Mouse (Mus musculus): ENCODE measurements around the gene Izumo4. TPM values are rescaled to one million over a fixed set of nuclear protein-coding genes. Genes with fewer than 3 reads are reported as not detected.
A peak's percentile ranks its signal among the peaks of the same experiment; 100 is the strongest.

The Izumo4 gene
- polyA plus RNA-seq (2012; rRNA removed): 64.5 and 66.1 TPM in 2 replicates
- 14.4 and 15.9 TPM in 2 replicates for polyA plus RNA-seq (2014; fragmentation: Nextera tagmentation; extraction: Ambion mirVana)

DNA sequence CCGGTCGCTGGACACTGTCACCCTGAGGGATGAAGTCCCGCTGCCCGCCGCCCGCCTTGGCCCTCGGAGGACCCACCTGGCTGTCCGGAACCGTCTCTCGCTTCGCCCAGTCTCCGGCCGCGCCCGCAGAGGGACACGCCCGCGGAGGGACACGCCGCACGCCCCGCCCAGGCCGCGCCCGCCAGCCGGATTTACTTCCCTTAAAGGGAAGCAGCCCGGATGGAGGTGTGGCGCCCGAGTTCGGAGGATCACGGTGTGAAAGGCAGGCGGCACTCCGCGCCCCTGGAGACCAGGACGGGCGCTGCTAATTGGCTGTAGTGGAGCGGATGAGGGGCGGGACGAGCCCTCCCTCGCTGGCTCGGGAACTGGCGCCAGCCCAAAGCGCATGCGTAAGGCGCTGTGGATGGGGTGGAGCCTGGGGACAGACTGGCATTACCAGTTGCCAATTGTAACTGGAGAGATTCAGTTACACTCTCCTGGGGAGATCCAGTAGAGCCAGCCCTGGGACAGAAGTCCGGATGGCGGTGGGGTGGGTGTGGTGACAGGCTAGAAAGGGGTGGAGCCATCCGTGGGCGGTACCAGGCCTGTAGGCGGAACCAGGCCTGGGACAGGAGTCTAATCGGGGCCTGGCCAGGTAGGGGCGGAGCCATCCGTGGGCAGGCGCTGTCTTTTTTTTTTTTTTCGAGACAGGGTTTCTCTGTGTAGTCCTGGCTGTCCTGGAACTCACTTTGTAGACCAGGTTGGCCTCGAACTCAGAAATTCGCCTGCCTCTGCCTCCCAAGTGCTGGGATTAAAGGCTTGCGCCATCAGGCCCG is at the start of gene Izumo4, which contains the start of gene Mob3a:
TSS of gene Izumo4 (plus strand) at position 464 of the 815 bp plus-strand sequence.
TSS of gene Mob3a (minus strand) at position 257 of the 815 bp plus-strand sequence.
- TF ChIP-seq POLR2A (IDR thresholded peaks at IDR 0.05; ENCODE audit: borderline replicate concordance, extremely low read depth, insufficient read depth, insufficient read length): no peak
- peaks cover 23% of the 10 kb centered on the region for H3K36me3 ChIP-seq (ENCODE audit: control insufficient read depth, insufficient read depth, low read length)
- peak within 1 kb of the TSS; percentile 64 for H3K4me3 ChIP-seq (replicated peaks; ENCODE audit: low read length)
- H3K27me3 ChIP-seq (ENCODE audit: control insufficient read depth, insufficient read depth, low read length): no peaks in the 10 kb centered on the region
- H3K27ac ChIP-seq (replicated peaks; ENCODE audit: low read depth, low read length): peak within 1 kb of the TSS; percentile 71
- peak within 1 kb of the TSS; percentile 77 for H3K4me2 ChIP-seq (replicated peaks; ENCODE audit: low read depth, low read length, severe bottlenecking)
- ATAC-seq (ENCODE audit: low FRiP score, low read depth): peak; percentile 92
- H3K9me3 ChIP-seq (ENCODE audit: control insufficient read depth, low read length): no peaks in the 10 kb centered on the region
- peak within 1 kb of the TSS; percentile 56 for H3K9ac ChIP-seq (ENCODE audit: low read depth, low read length, severe bottlenecking)
- under 1% methylated on average over 54 of the region's 59 CpGs for WGBS
- DNase-seq (ENCODE audit: low spot score): peak; percentile 99
- peaks cover 21% of the 10 kb centered on the region for H3K4me1 ChIP-seq (ENCODE audit: control insufficient read depth, insufficient read depth, low read length)

- H3K27ac ChIP-seq (replicated peaks; ENCODE audit: low read depth, low read length): no peak overlapping the region
- WGBS: 94% methylated on average over 6 of the region's 6 CpGs
- H3K36me3 ChIP-seq (ENCODE audit: control insufficient read depth, insufficient read depth, low read length): peaks cover 20% of the 10 kb centered on the region
- no peak overlapping the region for H3K4me2 ChIP-seq (replicated peaks; ENCODE audit: low read depth, low read length, severe bottlenecking)
- H3K4me1 ChIP-seq (ENCODE audit: control insufficient read depth, insufficient read depth, low read length): peaks cover 22% of the 10 kb centered on the region
- no peak overlapping the region for H3K9ac ChIP-seq (ENCODE audit: low read depth, low read length, severe bottlenecking)
- H3K4me3 ChIP-seq (replicated peaks; ENCODE audit: low read length): no peak overlapping the region
- no peaks in the 10 kb centered on the region for H3K9me3 ChIP-seq (ENCODE audit: control insufficient read depth, low read length)
- ATAC-seq (ENCODE audit: low FRiP score, low read depth) (no peak), DNase-seq (ENCODE audit: low spot score) (no peak)
- H3K27me3 ChIP-seq (ENCODE audit: control insufficient read depth, insufficient read depth, low read length): no peaks in the 10 kb centered on the region
- no peak for TF ChIP-seq POLR2A (IDR thresholded peaks at IDR 0.05; ENCODE audit: borderline replicate concordance, extremely low read depth, insufficient read depth, insufficient read length)
Observed at GRCm38 (mm10) chr10:80653156-80653720, 48.7 kb upstream of the Izumo4 start.

DNA sequence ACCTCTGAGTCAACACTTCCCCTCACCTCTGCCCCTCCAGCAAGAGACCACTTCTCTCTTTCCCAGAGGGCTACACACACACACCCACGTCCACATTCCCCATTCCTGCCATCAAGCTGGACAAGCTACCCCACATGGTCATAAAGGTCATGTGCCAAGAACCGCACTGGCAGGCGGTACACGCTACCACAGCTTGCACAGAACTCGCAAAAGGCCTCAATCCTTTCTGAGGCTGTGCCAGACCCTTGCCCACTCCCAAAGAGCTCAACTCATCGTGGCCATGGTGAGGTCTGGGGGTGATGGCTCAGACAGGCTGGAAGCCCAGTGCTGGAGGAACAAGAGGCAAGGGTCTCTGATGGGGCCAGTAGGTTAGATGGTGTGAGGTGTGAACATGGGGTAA is 47.1 kb upstream of the Izumo4 start:
- no peak for TF ChIP-seq POLR2A (IDR thresholded peaks at IDR 0.05; ENCODE audit: borderline replicate concordance, extremely low read depth, insufficient read depth, insufficient read length)
- Histone ChIP-seq H3K9ac (ENCODE audit: low read depth, low read length, severe bottlenecking) (no peak overlapping the region; the same call in 1 of the 2 replicates), H3K4me3 (replicated peaks; ENCODE audit: low read length) (peak overlapping the region; percentile 93), H3K4me1 (ENCODE audit: control insufficient read depth, insufficient read depth, low read length) (peaks cover 22% of the 10 kb centered on the region), H3K27ac (replicated peaks; ENCODE audit: low read depth, low read length) (no peak overlapping the region), H3K9me3 (ENCODE audit: control insufficient read depth, low read length) (no peaks in the 10 kb centered on the region), H3K4me2 (replicated peaks; ENCODE audit: low read depth, low read length, severe bottlenecking) (peak overlapping the region; percentile 88), H3K27me3 (ENCODE audit: control insufficient read depth, insufficient read depth, low read length) (no peaks in the 10 kb centered on the region), H3K36me3 (ENCODE audit: control insufficient read depth, insufficient read depth, low read length) (peaks cover 20% of the 10 kb centered on the region; the same call in 1 of the 2 replicates)
- DNase-seq (ENCODE audit: low spot score) (no peak), ATAC-seq (ENCODE audit: low FRiP score, low read depth) (no peak)
- 80% methylated on average over 6 of the region's 6 CpGs for WGBS

DNA sequence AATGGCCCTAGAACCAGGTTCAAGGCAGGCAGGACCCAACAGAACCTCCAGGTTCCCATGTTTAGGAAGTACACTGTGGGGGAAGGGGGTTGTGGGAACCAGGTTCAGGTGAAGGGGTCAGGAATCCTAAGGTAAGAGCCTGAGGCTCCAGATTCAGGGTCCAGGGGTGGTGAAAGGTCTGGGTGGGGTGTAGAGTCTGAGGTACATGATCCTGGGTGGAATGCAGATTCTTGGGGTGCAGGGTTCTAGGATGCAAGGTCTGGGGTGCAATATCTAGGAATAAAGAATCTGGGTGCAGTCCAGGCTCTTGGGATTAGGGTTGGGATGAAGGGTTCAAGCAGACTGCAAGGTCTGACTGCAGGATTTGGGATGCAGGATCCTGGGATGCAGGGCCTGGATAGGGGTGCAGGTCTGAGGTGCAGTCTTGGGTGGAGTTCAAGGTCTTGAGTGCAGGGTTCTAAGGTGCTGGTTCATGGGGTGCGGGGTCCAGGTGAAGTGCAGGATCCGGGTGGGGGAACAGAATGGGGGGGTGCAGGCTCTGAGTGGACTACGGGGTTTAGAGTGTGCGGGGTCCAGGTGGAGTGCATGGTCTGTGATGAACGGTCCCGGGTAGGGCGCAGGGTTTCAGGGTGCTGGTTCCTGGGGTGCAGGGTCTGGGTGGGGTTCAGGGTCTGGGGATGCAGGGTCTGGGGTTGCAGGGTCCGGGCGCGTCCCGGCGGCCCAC is 46.4 kb upstream of the Izumo4 start:
- H3K27me3 ChIP-seq (ENCODE audit: control insufficient read depth, insufficient read depth, low read length): no peaks in the 10 kb centered on the region
- peak overlapping the region; percentile 88 for H3K4me2 ChIP-seq (replicated peaks; ENCODE audit: low read depth, low read length, severe bottlenecking)
- 3% methylated on average over 12 of the region's 12 CpGs for WGBS
- peak overlapping the region; percentile 93 for H3K4me3 ChIP-seq (replicated peaks; ENCODE audit: low read length)
- peaks cover 22% of the 10 kb centered on the region for H3K4me1 ChIP-seq (ENCODE audit: control insufficient read depth, insufficient read depth, low read length)
- ATAC-seq (ENCODE audit: low FRiP score, low read depth) (no peak), DNase-seq (ENCODE audit: low spot score) (no peak)
- H3K27ac ChIP-seq (replicated peaks; ENCODE audit: low read depth, low read length): peak overlapping the region; percentile 73; the same call in 1 of the 2 replicates
- H3K9ac ChIP-seq (ENCODE audit: low read depth, low read length, severe bottlenecking): peak overlapping the region; percentile 90
- H3K36me3 ChIP-seq (ENCODE audit: control insufficient read depth, insufficient read depth, low read length): peaks cover 18% of the 10 kb centered on the region; the same call in 1 of the 2 replicates
- no peak for TF ChIP-seq POLR2A (IDR thresholded peaks at IDR 0.05; ENCODE audit: borderline replicate concordance, extremely low read depth, insufficient read depth, insufficient read length)
- H3K9me3 ChIP-seq (ENCODE audit: control insufficient read depth, low read length): no peaks in the 10 kb centered on the region
